Mouse (Mus musculus): ENCODE data around the gene Rhox3h. TPM values are rescaled to one million over a fixed set of nuclear protein-coding genes. Genes with fewer than 3 reads are reported as not detected.
"Not testable (repeated sequence)": the region's sequence is repeated elsewhere in the genome, so short reads cannot be mapped to it uniquely, and the experiment has no call there.

The Rhox3h gene
- polyA plus RNA-seq (2014; fragmentation: Nextera tagmentation; extraction: Ambion mirVana) = not detected in 2 replicates

- ATAC-seq (replicated peaks; ENCODE audit: insufficient number of reproducible peaks, low FRiP score, low TSS enrichment, low read depth); H3K27me3 ChIP-seq (ENCODE audit: control insufficient read depth, insufficient read depth, low read length); H3K4me2 ChIP-seq (ENCODE audit: low read depth, low read length); H3K4me3 ChIP-seq (ENCODE audit: low read depth, low read length); H3K27ac ChIP-seq (replicated peaks; ENCODE audit: low read depth, low read length); DNase-seq (ENCODE audit: low spot score); H3K36me3 ChIP-seq (replicated peaks; ENCODE audit: control insufficient read depth, insufficient read depth, low read depth, low read length); H3K4me1 ChIP-seq (ENCODE audit: control insufficient read depth, insufficient read depth, low read length); H3K9ac ChIP-seq (replicated peaks; ENCODE audit: low read length); H3K9me3 ChIP-seq (replicated peaks; ENCODE audit: control insufficient read depth, low read length): not testable (repeated sequence)
- no CpG with 5 or more reads among the region's 3 CpGs for WGBS
Measured at GRCm38 (mm10) chrX:37668664-37669063, at the start of gene Rhox3h. TSS of gene Rhox3h (minus strand) at chrX:37668764.

GRCm38 (mm10) chrX:37701821-37702387 is 33.3 kb upstream of the Rhox3h start:
- no peaks in the 10 kb centered on the region for H3K9me3 ChIP-seq (replicated peaks; ENCODE audit: control insufficient read depth, low read length)
- ATAC-seq (replicated peaks; ENCODE audit: insufficient number of reproducible peaks, low FRiP score, low TSS enrichment, low read depth) = no peak
- no peaks in the 10 kb centered on the region for H3K36me3 ChIP-seq (replicated peaks; ENCODE audit: control insufficient read depth, insufficient read depth, low read depth, low read length)
- H3K9ac ChIP-seq (replicated peaks; ENCODE audit: low read length) = no peak overlapping the region
- WGBS = 83% methylated on average over 3 of the region's 3 CpGs
- H3K27me3 ChIP-seq (ENCODE audit: control insufficient read depth, insufficient read depth, low read length) = no peaks in the 10 kb centered on the region
- no peaks in the 10 kb centered on the region for H3K4me1 ChIP-seq (ENCODE audit: control insufficient read depth, insufficient read depth, low read length)
- H3K27ac ChIP-seq (replicated peaks; ENCODE audit: low read depth, low read length) = no peak overlapping the region
- no peak overlapping the region for H3K4me3 ChIP-seq (ENCODE audit: low read depth, low read length)
- no peak overlapping the region for H3K4me2 ChIP-seq (ENCODE audit: low read depth, low read length)
- DNase-seq (ENCODE audit: low spot score) = no peak

- Histone ChIP-seq H3K4me2 (ENCODE audit: low read depth, low read length) (no peak overlapping the region), H3K27ac (replicated peaks; ENCODE audit: low read depth, low read length) (no peak overlapping the region), H3K4me3 (ENCODE audit: low read depth, low read length) (no peak overlapping the region), H3K9me3 (replicated peaks; ENCODE audit: control insufficient read depth, low read length) (no peaks in the 10 kb centered on the region), H3K36me3 (replicated peaks; ENCODE audit: control insufficient read depth, insufficient read depth, low read depth, low read length) (no peaks in the 10 kb centered on the region), H3K4me1 (ENCODE audit: control insufficient read depth, insufficient read depth, low read length) (no peaks in the 10 kb centered on the region), H3K27me3 (ENCODE audit: control insufficient read depth, insufficient read depth, low read length) (no peaks in the 10 kb centered on the region), H3K9ac (replicated peaks; ENCODE audit: low read length) (no peak overlapping the region)
- 83% methylated on average over 2 of the region's 2 CpGs for WGBS
- ATAC-seq (replicated peaks; ENCODE audit: insufficient number of reproducible peaks, low FRiP score, low TSS enrichment, low read depth) (no peak), DNase-seq (ENCODE audit: low spot score) (no peak)
Measured at GRCm38 (mm10) chrX:37692261-37692660, 23.7 kb upstream of the Rhox3h start.

- Histone ChIP-seq H3K4me2 (ENCODE audit: low read depth, low read length) (no peak overlapping the region), H3K9me3 (replicated peaks; ENCODE audit: control insufficient read depth, low read length) (no peaks in the 10 kb centered on the region), H3K9ac (replicated peaks; ENCODE audit: low read length) (no peak overlapping the region), H3K36me3 (replicated peaks; ENCODE audit: control insufficient read depth, insufficient read depth, low read depth, low read length) (no peaks in the 10 kb centered on the region), H3K4me3 (ENCODE audit: low read depth, low read length) (no peak overlapping the region), H3K27me3 (ENCODE audit: control insufficient read depth, insufficient read depth, low read length) (no peaks in the 10 kb centered on the region), H3K4me1 (ENCODE audit: control insufficient read depth, insufficient read depth, low read length) (no peaks in the 10 kb centered on the region), H3K27ac (replicated peaks; ENCODE audit: low read depth, low read length) (no peak overlapping the region)
- ATAC-seq (replicated peaks; ENCODE audit: insufficient number of reproducible peaks, low FRiP score, low TSS enrichment, low read depth) (no peak), DNase-seq (ENCODE audit: low spot score) (no peak)
- 89% methylated on average over 24 of the region's 24 CpGs for WGBS
Measured at GRCm38 (mm10) chrX:37683031-37683715, 14.6 kb upstream of the Rhox3h start.

GRCm38 (mm10) chrX:37673177-37673576 is 4.6 kb upstream of the Rhox3h start, which contains the start of gene Rhox2h:
TSS of gene Rhox2h (minus strand) at chrX:37673277.
- H3K9me3 ChIP-seq (replicated peaks; ENCODE audit: control insufficient read depth, low read length); H3K27ac ChIP-seq (replicated peaks; ENCODE audit: low read depth, low read length); H3K4me3 ChIP-seq (ENCODE audit: low read depth, low read length); H3K4me2 ChIP-seq (ENCODE audit: low read depth, low read length); H3K36me3 ChIP-seq (replicated peaks; ENCODE audit: control insufficient read depth, insufficient read depth, low read depth, low read length); H3K9ac ChIP-seq (replicated peaks; ENCODE audit: low read length); ATAC-seq (replicated peaks; ENCODE audit: insufficient number of reproducible peaks, low FRiP score, low TSS enrichment, low read depth); H3K27me3 ChIP-seq (ENCODE audit: control insufficient read depth, insufficient read depth, low read length); DNase-seq (ENCODE audit: low spot score); H3K4me1 ChIP-seq (ENCODE audit: control insufficient read depth, insufficient read depth, low read length): not testable (repeated sequence)
- 90% methylated on average over 8 of the region's 8 CpGs for WGBS

GRCm38 (mm10) chrX:37651227-37651626 is 17.3 kb downstream of the Rhox3h start, which contains the start of gene Rhox4g:
TSS of gene Rhox4g (minus strand) at chrX:37651327.
- not testable (repeated sequence) for H3K9ac ChIP-seq (replicated peaks; ENCODE audit: low read length); H3K27ac ChIP-seq (replicated peaks; ENCODE audit: low read depth, low read length); ATAC-seq (replicated peaks; ENCODE audit: insufficient number of reproducible peaks, low FRiP score, low TSS enrichment, low read depth); H3K36me3 ChIP-seq (replicated peaks; ENCODE audit: control insufficient read depth, insufficient read depth, low read depth, low read length); H3K9me3 ChIP-seq (replicated peaks; ENCODE audit: control insufficient read depth, low read length); DNase-seq (ENCODE audit: low spot score); H3K4me3 ChIP-seq (ENCODE audit: low read depth, low read length); H3K27me3 ChIP-seq (ENCODE audit: control insufficient read depth, insufficient read depth, low read length); H3K4me2 ChIP-seq (ENCODE audit: low read depth, low read length); H3K4me1 ChIP-seq (ENCODE audit: control insufficient read depth, insufficient read depth, low read length)
- WGBS = 96% methylated on average over 15 of the region's 20 CpGs

- not testable (repeated sequence) for H3K9ac ChIP-seq (replicated peaks; ENCODE audit: low read length); H3K36me3 ChIP-seq (replicated peaks; ENCODE audit: control insufficient read depth, insufficient read depth, low read depth, low read length); H3K27me3 ChIP-seq (ENCODE audit: control insufficient read depth, insufficient read depth, low read length); DNase-seq (ENCODE audit: low spot score); H3K27ac ChIP-seq (replicated peaks; ENCODE audit: low read depth, low read length); ATAC-seq (replicated peaks; ENCODE audit: insufficient number of reproducible peaks, low FRiP score, low TSS enrichment, low read depth); H3K4me3 ChIP-seq (ENCODE audit: low read depth, low read length); H3K4me1 ChIP-seq (ENCODE audit: control insufficient read depth, insufficient read depth, low read length); H3K9me3 ChIP-seq (replicated peaks; ENCODE audit: control insufficient read depth, low read length); H3K4me2 ChIP-seq (ENCODE audit: low read depth, low read length)
- WGBS = 89% methylated on average over 6 of the region's 6 CpGs
Measured at GRCm38 (mm10) chrX:37643370-37643769, 25.2 kb downstream of the Rhox3h start, which contains the start of gene Rhox2g. TSS of gene Rhox2g (minus strand) at chrX:37643470.

- H3K27ac ChIP-seq (replicated peaks; ENCODE audit: low read depth, low read length); H3K4me2 ChIP-seq (ENCODE audit: low read depth, low read length); H3K4me3 ChIP-seq (ENCODE audit: low read depth, low read length); H3K36me3 ChIP-seq (replicated peaks; ENCODE audit: control insufficient read depth, insufficient read depth, low read depth, low read length); H3K9ac ChIP-seq (replicated peaks; ENCODE audit: low read length); DNase-seq (ENCODE audit: low spot score); H3K9me3 ChIP-seq (replicated peaks; ENCODE audit: control insufficient read depth, low read length); H3K27me3 ChIP-seq (ENCODE audit: control insufficient read depth, insufficient read depth, low read length); H3K4me1 ChIP-seq (ENCODE audit: control insufficient read depth, insufficient read depth, low read length); ATAC-seq (replicated peaks; ENCODE audit: insufficient number of reproducible peaks, low FRiP score, low TSS enrichment, low read depth): not testable (repeated sequence)
- WGBS = 77% methylated on average over 2 of the region's 2 CpGs
Measured at GRCm38 (mm10) chrX:37628512-37628911, 40.1 kb downstream of the Rhox3h start, which contains the start of gene Rhox3g. TSS of gene Rhox3g (minus strand) at chrX:37628612.

Measured in embryonic facial prominence, embryonic 11.5 days (tissue).